Mouse (Mus musculus) CH12.LX (cell line): ENCODE data around the gene Bhlhe40. TPM values are rescaled to one million over a fixed set of nuclear protein-coding genes. Genes with fewer than 3 reads are reported as not detected.

ENCODE experiments used
- DNase-seq: peaks from one replicate; pipeline ENCODE4 v3.0.0-alpha.2; 2013; ENCODE audit errors: extremely low read depth
- H3K27ac ChIP-seq: 2 replicates; pipeline ENCODE4 v1.5.1; 2012; ENCODE audit warnings: low read depth, mild to moderate bottlenecking, control low read depth, moderate library complexity; ENCODE audit not compliant: insufficient read depth
- H3K27me3 ChIP-seq: replicated peaks from 2 replicates; pipeline ENCODE3; 2012; ENCODE audit warnings: inconsistent platforms
- H3K36me3 ChIP-seq, 2 experiments: replicated peaks in 1 of 2; 2 replicates each; pipeline versions ENCODE3 to v1.6.1; 2012; ENCODE audit warnings: inconsistent platforms in 1 of 2, low read length in 1 of 2, mild to moderate bottlenecking in 1 of 2, mixed read lengths in 1 of 2, moderate library complexity in 1 of 2; ENCODE audit not compliant: control insufficient read depth in 1 of 2, insufficient read depth in 1 of 2
- H3K4me1 ChIP-seq, 2 experiments: 2 replicates each; pipeline ENCODE4 v1.6.1; 2012; ENCODE audit warnings: inconsistent platforms in 1 of 2, moderate library complexity in 1 of 2; ENCODE audit not compliant: insufficient read depth in 2 of 2, control insufficient read depth in 1 of 2
- H3K4me2 ChIP-seq: 2 replicates; pipeline ENCODE4 v1.6.1; 2012; ENCODE audit warnings: low read depth, mild to moderate bottlenecking, control low read depth; ENCODE audit not compliant: poor library complexity, insufficient read depth, severe bottlenecking
- H3K4me3 ChIP-seq, 3 experiments: fragments of 150-350 bp in 1 of 3; sonication (generic) in 1 of 3; replicated peaks in 1 of 3; 2 replicates each; pipeline versions ENCODE3 to v1.5.1; 2011 to 2012; ENCODE audit warnings: low read depth in 2 of 3, low read length in 2 of 3, mild to moderate bottlenecking in 2 of 3, moderate library complexity in 2 of 3, control low read depth in 1 of 3, improper control_type of control experiment in 1 of 3, inconsistent platforms in 1 of 3, mixed read lengths in 1 of 3; ENCODE audit not compliant: poor library complexity in 1 of 3
- H3K79me2 ChIP-seq: replicated peaks from 2 replicates; pipeline ENCODE4 v1.6.1; 2012; ENCODE audit warnings: mild to moderate bottlenecking, moderate library complexity; ENCODE audit not compliant: control insufficient read depth, poor library complexity, insufficient read depth, severe bottlenecking; ENCODE audit errors: extremely low read depth
- H3K9ac ChIP-seq: 2 replicates; pipeline ENCODE4 v1.6.1; 2012; ENCODE audit warnings: low read depth, mild to moderate bottlenecking, control low read depth, moderate library complexity; ENCODE audit not compliant: insufficient read depth
- H3K9me3 ChIP-seq: replicated peaks from 2 replicates; pipeline ENCODE3; 2012; ENCODE audit warnings: low read length, inconsistent platforms, mixed read lengths
- BHLHE40 ChIP-seq: IDR thresholded peaks from 2 replicates; pipeline ENCODE4 v1.6.1; 2011; ENCODE audit warnings: mild to moderate bottlenecking, low read depth, low read length, improper control_type of control experiment
- CHD1 ChIP-seq: IDR thresholded peaks from 2 replicates; pipeline ENCODE4 v1.6.1; 2012; ENCODE audit warnings: low read depth, low read length, improper control_type of control experiment, inconsistent platforms
- CHD2 ChIP-seq: IDR thresholded peaks from 2 replicates; pipeline ENCODE4 v1.6.1; 2011; ENCODE audit warnings: low read length, improper control_type of control experiment
- E2F4 ChIP-seq: IDR thresholded peaks from 2 replicates; pipeline ENCODE4 v1.6.1; 2011; ENCODE audit warnings: low read depth, low read length, improper control_type of control experiment; ENCODE audit not compliant: insufficient replicate concordance
- EP300 ChIP-seq: IDR thresholded peaks from 2 replicates; pipeline ENCODE4 v1.6.1; 2011; ENCODE audit warnings: low read length, improper control_type of control experiment
- ETS1 ChIP-seq: conservative IDR thresholded peaks from 2 replicates; pipeline ENCODE4 v1.6.1; 2012; ENCODE audit warnings: low read depth, mild to moderate bottlenecking, inconsistent platforms, low read length, improper control_type of control experiment, moderate library complexity
- GABPA ChIP-seq: IDR thresholded peaks from 2 replicates; pipeline ENCODE4 v1.6.1; 2012; ENCODE audit warnings: low read depth, low read length, improper control_type of control experiment, inconsistent platforms; ENCODE audit not compliant: insufficient replicate concordance
- HCFC1 ChIP-seq: IDR thresholded peaks from 2 replicates; pipeline ENCODE4 v1.6.1; 2012; ENCODE audit warnings: low read depth, mild to moderate bottlenecking, inconsistent platforms, low read length, improper control_type of control experiment
- IRF4 ChIP-seq: IDR thresholded peaks from 2 replicates; pipeline ENCODE4 v1.6.1; 2014; ENCODE audit warnings: low read depth, mild to moderate bottlenecking, inconsistent platforms, low read length, improper control_type of control experiment
- JUN ChIP-seq: IDR thresholded peaks from 2 replicates; pipeline ENCODE4 v1.6.1; 2011; ENCODE audit warnings: low read depth, mild to moderate bottlenecking, low read length, improper control_type of control experiment, moderate library complexity; ENCODE audit not compliant: insufficient read depth
- JUND ChIP-seq: conservative IDR thresholded peaks from 2 replicates; pipeline ENCODE4 v1.6.1; 2011; ENCODE audit warnings: low read depth, low read length, improper control_type of control experiment
- KAT2A ChIP-seq: IDR thresholded peaks from 2 replicates; pipeline ENCODE4 v1.6.1; 2012; ENCODE audit warnings: low read length, improper control_type of control experiment, inconsistent platforms; ENCODE audit not compliant: insufficient replicate concordance
- MAFK ChIP-seq: IDR thresholded peaks from 2 replicates; pipeline ENCODE4 v1.6.1; 2011; ENCODE audit warnings: low read length, improper control_type of control experiment; ENCODE audit not compliant: insufficient replicate concordance
- MAX ChIP-seq: IDR thresholded peaks from 2 replicates; pipeline ENCODE4 v1.6.1; 2011; ENCODE audit warnings: low read length, improper control_type of control experiment
- MAZ ChIP-seq: IDR thresholded peaks from 2 replicates; pipeline ENCODE4 v1.6.1; 2012; ENCODE audit warnings: low read depth, mild to moderate bottlenecking, inconsistent platforms, low read length, improper control_type of control experiment, moderate library complexity
- MEF2A ChIP-seq: IDR thresholded peaks from 2 replicates; pipeline ENCODE4 v1.6.1; 2014; ENCODE audit warnings: low read depth, mild to moderate bottlenecking, inconsistent platforms, low read length, improper control_type of control experiment, borderline replicate concordance
- MXI1 ChIP-seq: IDR thresholded peaks from 2 replicates; pipeline ENCODE4 v1.6.1; 2011; ENCODE audit warnings: mild to moderate bottlenecking, low read depth, low read length, improper control_type of control experiment
- MYC ChIP-seq: IDR thresholded peaks from 2 replicates; pipeline ENCODE4 v1.6.1; 2011; ENCODE audit warnings: low read depth, mild to moderate bottlenecking, improper control_type of control experiment, low read length
- NELFE ChIP-seq: IDR thresholded peaks from 2 replicates; pipeline ENCODE4 v1.6.1; 2011; ENCODE audit warnings: low read depth, low read length, improper control_type of control experiment
- PAX5 ChIP-seq: IDR thresholded peaks from 2 replicates; pipeline ENCODE4 v1.6.1; 2012; ENCODE audit warnings: low read length, inconsistent platforms, mixed read lengths
- POLR2A ChIP-seq: IDR thresholded peaks from 2 replicates; pipeline ENCODE4 v1.6.1; 2011; ENCODE audit warnings: low read depth, mild to moderate bottlenecking, improper control_type of control experiment, low read length
- POLR2AphosphoS2 ChIP-seq: IDR thresholded peaks from 2 replicates; pipeline ENCODE4 v1.6.1; 2011; ENCODE audit warnings: low read depth, low read length, improper control_type of control experiment
- RCOR1 ChIP-seq: conservative IDR thresholded peaks from 2 replicates; pipeline ENCODE4 v1.6.1; 2012; ENCODE audit warnings: low read depth, mild to moderate bottlenecking, inconsistent platforms, low read length, improper control_type of control experiment
- SIN3A ChIP-seq: IDR thresholded peaks from 2 replicates; pipeline ENCODE4 v1.6.1; 2012; ENCODE audit warnings: low read length, improper control_type of control experiment, inconsistent platforms
- TBP ChIP-seq: conservative IDR thresholded peaks from 2 replicates; pipeline ENCODE4 v1.6.1; 2011; ENCODE audit warnings: low read depth, low read length, improper control_type of control experiment
- TCF12 ChIP-seq: IDR thresholded peaks from 2 replicates; pipeline ENCODE4 v1.6.1; 2014; ENCODE audit warnings: low read depth, mild to moderate bottlenecking, inconsistent platforms, low read length, improper control_type of control experiment
- UBTF ChIP-seq: IDR thresholded peaks from 2 replicates; pipeline ENCODE4 v1.6.1; 2012; ENCODE audit warnings: low read depth, mild to moderate bottlenecking, inconsistent platforms, low read length, improper control_type of control experiment, moderate library complexity
- USF1 ChIP-seq: IDR thresholded peaks from 2 replicates; pipeline ENCODE4 v1.6.1; 2014; ENCODE audit warnings: low read depth, mild to moderate bottlenecking, inconsistent platforms, low read length, improper control_type of control experiment
- USF2 ChIP-seq: conservative IDR thresholded peaks from 2 replicates; pipeline ENCODE4 v1.6.1; 2011; ENCODE audit warnings: low read depth, low read length, improper control_type of control experiment
- ZC3H11A ChIP-seq: IDR thresholded peaks from 2 replicates; pipeline ENCODE4 v1.6.1; 2012; ENCODE audit warnings: low read depth, mild to moderate bottlenecking, inconsistent platforms, low read length, improper control_type of control experiment
- ZMIZ1 ChIP-seq: IDR thresholded peaks from 2 replicates; pipeline ENCODE4 v1.6.1; 2012; ENCODE audit warnings: low read depth, mild to moderate bottlenecking, inconsistent platforms, low read length, improper control_type of control experiment
- ZNF384 ChIP-seq: IDR thresholded peaks from 2 replicates; pipeline ENCODE4 v1.6.1; 2012; ENCODE audit warnings: low read depth, low read length, improper control_type of control experiment, inconsistent platforms
- dilution Hi-C: fragments of 300-500 bp; cut with MboI; formaldehyde crosslinking; loops from 2 replicates; pipeline ENCODE4 v1.14.3; 2020; ENCODE audit warnings: low sequenced_read_pairs; ENCODE audit not compliant: extremely low pct_unique_long_range_greater_than_20kb, extremely low pct_ligation_motif_present
- in situ Hi-C: fragments of 300-500 bp; cut with MboI; formaldehyde crosslinking; loops from 3 replicates; pipeline ENCODE4 v1.14.3; 2019; ENCODE audit warnings: low sequenced_read_pairs, low pct_ligation_motif_present, low pct_unique_long_range_greater_than_20kb, mixed read lengths
- polyA plus RNA-seq: library from polyadenylated mRNA; unstranded; fragments of >175 nt; gene quantifications from 2 replicates; pipeline ENCODE4 v1.2.1, GENCODE M21; 2012; ENCODE audit warnings: low read depth; ENCODE audit not compliant: insufficient read length
- total RNA-seq, 2 experiments: library from RNA; depleted of rRNA; stranded (reverse); fragments of 300-350 nt in 1 of 2; fragments of >200 nt in 1 of 2; gene quantifications; 2 replicates each; pipeline ENCODE4 v1.2.3; 2012 to 2014

Bhlhe40 gene
- total and polyA plus RNA-seq, 3 experiments, result 55.4 to 130 (median 117) TPM

DNA sequence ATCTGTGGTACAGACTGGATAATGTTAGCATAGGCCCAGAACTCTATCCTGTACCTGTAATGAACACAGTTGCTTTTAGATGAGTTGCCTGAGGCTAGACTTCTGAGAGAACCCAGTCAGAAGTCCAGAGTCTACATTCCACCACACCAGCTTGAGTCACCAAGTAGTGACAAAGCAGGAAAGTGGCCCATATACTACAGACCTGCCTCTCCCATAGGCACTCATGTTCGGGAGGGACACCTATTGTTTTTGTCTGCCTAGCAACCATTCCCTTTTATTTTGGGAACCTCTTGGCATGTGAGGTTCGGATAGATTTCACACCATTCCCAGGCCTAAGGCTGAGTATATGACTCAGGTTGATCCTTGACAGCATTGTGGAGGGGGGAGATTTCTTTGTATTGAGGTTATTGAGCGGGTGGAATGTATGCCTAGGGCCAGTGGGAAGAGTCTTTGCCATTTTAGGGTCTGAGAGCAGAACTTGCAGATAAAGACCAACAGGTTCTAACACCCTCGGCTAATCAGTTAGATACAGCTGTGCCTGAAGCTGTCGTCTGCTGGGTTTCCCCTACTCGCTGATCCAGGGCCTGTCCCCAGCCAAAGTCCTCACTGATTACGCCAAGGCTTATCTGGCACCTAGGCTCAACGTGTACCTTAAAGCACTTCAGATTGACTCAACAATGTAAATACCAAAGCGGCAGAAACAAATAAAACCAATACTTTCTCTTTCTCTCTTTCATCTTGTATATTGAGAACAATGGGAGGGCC, 44.1 kb downstream of the Bhlhe40 start (continued):
- TF ChIP-seq EP300, result peak; percentile 57
- TF ChIP-seq, all 38 proteins: peak for 15

DNA sequence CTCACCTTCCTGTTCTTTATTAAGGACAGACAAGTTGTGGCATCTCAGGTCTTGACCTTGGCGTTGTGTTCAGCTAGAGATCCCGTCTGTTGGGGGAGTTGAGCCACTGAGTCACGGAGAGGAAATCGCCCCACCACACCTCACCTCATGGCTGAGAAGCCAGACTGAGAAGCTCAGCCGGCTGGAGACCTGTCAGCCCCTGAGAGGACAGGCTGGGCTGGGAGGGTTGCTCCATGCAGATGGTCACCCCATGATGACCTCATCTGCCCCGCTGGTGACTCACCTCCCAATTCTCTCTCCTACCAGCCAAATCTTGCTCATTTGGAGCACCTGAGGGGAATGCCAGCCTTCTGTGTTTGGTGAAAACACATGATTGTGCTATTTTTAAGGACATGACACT, 45.5 kb downstream of the Bhlhe40 start:
- dilution Hi-C loops, result no loop called here
- no peaks in the 10 kb centered on the region for H3K36me3 ChIP-seq
- H3K79me2 ChIP-seq, result no peaks in the 10 kb centered on the region
- H3K4me1 ChIP-seq, result peaks cover 27 to 89% of the 10 kb centered on the region in 2 experiments
- peak overlapping the region; percentile 86 for H3K27ac ChIP-seq
- TF ChIP-seq ZNF384 (no peak), TBP (peak; percentile 90), KAT2A (0 out of 2 replicates have a peak, but pooled peaks have one; percentile 67), MAZ (peak; percentile 94), MXI1 (peak; percentile 93), MEF2A (peak; percentile 99), E2F4 (no peak), CHD1 (peak; percentile 47; the same call in 1 of the 2 replicates), ZMIZ1 (peak; percentile 93), TCF12 (peak; percentile 97), POLR2AphosphoS2 (peak; percentile 78; the same call in 1 of the 2 replicates), USF1 (no peak), ZC3H11A (no peak), BHLHE40 (peak; percentile 96), USF2 (no peak), MAFK (peak; percentile 70; the same call in 1 of the 2 replicates), JUND (peak; percentile 90), MYC (peak; percentile 87), GABPA (no peak), UBTF (0 out of 2 replicates have a peak, but pooled peaks have one; percentile 77), CHD2 (peak; percentile 74; the same call in 1 of the 2 replicates), ETS1 (peak; percentile 100), IRF4 (peak; percentile 95), POLR2A (peak; percentile 83), MAX (peak; percentile 86), RCOR1 (peak; percentile 98), PAX5 (no peak), NELFE (peak; percentile 81), HCFC1 (peak; percentile 37; the same call in 1 of the 2 replicates), EP300 (peak; percentile 95), JUN (peak; percentile 98), SIN3A (peak; percentile 94)
- H3K4me3 ChIP-seq, result peak overlapping the region; percentile 43 to 65 (median 48)
- no peaks in the 10 kb centered on the region for H3K27me3 ChIP-seq
- peak overlapping the region; percentile 84 for H3K9ac ChIP-seq
- DNase-seq, result peak; percentile 85
- H3K9me3 ChIP-seq, result no peaks in the 10 kb centered on the region
- in situ Hi-C loops, result no loop called here
- peak overlapping the region; percentile 72 for H3K4me2 ChIP-seq
